Mouse (Mus musculus) megakaryocyte, embryonic 14.5 days (primary cell): ENCODE measurements around the gene Gse1.

ENCODE experiments used
- FLI1 ChIP-seq: IDR thresholded peaks from 2 replicates; pipeline ENCODE4 v1.6.1; 2012; ENCODE audit warnings: low read length, inconsistent platforms, mixed read lengths
- GATA1 ChIP-seq: IDR thresholded peaks from 3 replicates; pipeline ENCODE4 v1.6.1; 2012; ENCODE audit warnings: mixed read lengths, low read length, inconsistent platforms, borderline replicate concordance

DNA sequence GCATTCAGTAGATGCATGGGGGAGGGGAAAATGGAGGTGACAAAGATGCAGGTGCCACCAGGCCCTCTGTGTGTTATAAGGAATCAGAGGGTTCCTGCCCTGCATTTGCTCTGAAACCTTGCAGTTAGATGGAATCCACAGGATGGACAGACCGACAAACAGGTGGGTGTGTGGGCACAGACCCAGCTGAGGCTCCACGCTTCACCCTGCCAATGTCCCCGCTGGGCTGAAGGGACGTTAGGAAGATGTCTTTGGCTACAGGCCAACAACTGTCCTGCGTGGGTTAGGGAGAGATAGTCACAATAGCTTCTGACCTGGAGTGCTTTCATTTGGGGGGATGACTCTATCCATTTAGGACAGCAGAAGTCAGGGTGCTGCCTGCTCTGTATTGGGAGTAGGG is 81.8 kb downstream of the Gse1 start:
- TF ChIP-seq GATA1 (no peak), FLI1 (no peak)
